Mouse (Mus musculus) heart, postnatal 0 days (tissue): ENCODE data around the gene Cab39.

ENCODE experiments used
- CTCF ChIP-seq: IDR thresholded peaks from 2 replicates; pipeline ENCODE4 v1.5.1; 2016; ENCODE audit warnings: antibody characterized with exemption, control low read depth, low read depth
- EP300 ChIP-seq: IDR thresholded peaks from 2 replicates; pipeline ENCODE4 v1.6.1; 2016; ENCODE audit warnings: antibody characterized with exemption, low read depth

- TF ChIP-seq CTCF (no peak), EP300 (no peak)
Observed at GRCm38 (mm10) chr1:85766120-85766519, 27.1 kb upstream of the Cab39 start.
